In genomic region chr9:85451349-85451748, GRCm38 (mm10) we compare ENCODE assay signal across 28 mouse cellular contexts.
"Had no signal": no experiment of that assay in that cellular context is flagged by ENCODE, and none has a peak within 500 bp of the region (broad histone marks: within the 10 kb centered on the region; RNA-seq: fewer than 3 reads in every experiment).

No protein-coding gene starts in this region.

- H3K4me2 ChIP-seq: heart, embryonic 11.5 days; heart, embryonic 13.5 days; heart, embryonic 15.5 days; hindbrain, embryonic 13.5 days; hindbrain, embryonic 15.5 days; kidney, embryonic 15.5 days; limb, embryonic 13.5 days; limb, embryonic 15.5 days; liver, embryonic 12.5 days had no signal

- H3K27ac ChIP-seq: gastrocnemius, adult 2 months; heart, adult 2 months; heart, embryonic 13.5 days; heart, embryonic 15.5 days; hindbrain, embryonic 13.5 days; hindbrain, embryonic 15.5 days; hindbrain, postnatal 0 days; kidney, embryonic 15.5 days; kidney, postnatal 0 days; limb, embryonic 13.5 days; limb, embryonic 15.5 days; liver, embryonic 12.5 days; liver, embryonic 14.5 days had no signal

- ATAC-seq: hindbrain, postnatal 0 days; intestine, embryonic 16.5 days; liver, embryonic 12.5 days had no signal

- H3K4me1 ChIP-seq: heart, embryonic 13.5 days; heart, embryonic 15.5 days; hindbrain, embryonic 13.5 days; hindbrain, embryonic 15.5 days; liver, embryonic 12.5 days had no signal

- H3K27me3 ChIP-seq: heart, embryonic 13.5 days; heart, embryonic 15.5 days; hindbrain, embryonic 13.5 days; hindbrain, embryonic 15.5 days; kidney, embryonic 15.5 days; limb, embryonic 13.5 days; limb, embryonic 15.5 days; liver, embryonic 12.5 days had no signal

- H3K9me3 ChIP-seq: heart, embryonic 13.5 days; heart, embryonic 15.5 days; hindbrain, embryonic 13.5 days; hindbrain, embryonic 15.5 days; kidney, embryonic 15.5 days; limb, embryonic 13.5 days; limb, embryonic 15.5 days; liver, embryonic 12.5 days had no signal

- H3K4me3 ChIP-seq: gastrocnemius, adult 2 months; heart, adult 2 months; heart, embryonic 13.5 days; heart, embryonic 15.5 days; hindbrain, embryonic 13.5 days; hindbrain, embryonic 15.5 days; kidney, embryonic 15.5 days; limb, embryonic 13.5 days; limb, embryonic 15.5 days; liver, embryonic 12.5 days had no signal

- H3K36me3 ChIP-seq: heart, embryonic 13.5 days; heart, embryonic 15.5 days; hindbrain, embryonic 13.5 days; hindbrain, embryonic 15.5 days; kidney, embryonic 15.5 days; limb, embryonic 13.5 days; limb, embryonic 15.5 days; liver, embryonic 12.5 days had no signal

- DNase-seq: gastrocnemius, adult 2 months; gastrocnemius, postnatal 10 days; gastrocnemius, postnatal 36 days; heart, adult 11 months; heart, adult 2 months; heart, postnatal 14 days; heart, postnatal 36 days; kidney, adult 11 months; kidney, adult 2 months; kidney, adult 9 months; kidney, postnatal 14 days; kidney, postnatal 36 days; layer of hippocampus, adult 9-11 months; layer of hippocampus, postnatal 36 days; left cerebral cortex, postnatal 4 days had no signal

- H3K9ac ChIP-seq: heart, embryonic 13.5 days; heart, embryonic 15.5 days; hindbrain, embryonic 13.5 days; hindbrain, embryonic 15.5 days; kidney, embryonic 15.5 days; limb, embryonic 13.5 days; limb, embryonic 15.5 days; liver, embryonic 12.5 days; liver, embryonic 14.5 days had no signal
